Mouse (Mus musculus) mesoderm, embryonic 11.5 days (tissue): ENCODE results near the gene Arid1b.

Experiments
- DNase-seq: peaks from one replicate; pipeline ENCODE4 v3.0.0-alpha.2; 2012; ENCODE audit warnings: low read depth, low spot score

Arid1b gene

DNA sequence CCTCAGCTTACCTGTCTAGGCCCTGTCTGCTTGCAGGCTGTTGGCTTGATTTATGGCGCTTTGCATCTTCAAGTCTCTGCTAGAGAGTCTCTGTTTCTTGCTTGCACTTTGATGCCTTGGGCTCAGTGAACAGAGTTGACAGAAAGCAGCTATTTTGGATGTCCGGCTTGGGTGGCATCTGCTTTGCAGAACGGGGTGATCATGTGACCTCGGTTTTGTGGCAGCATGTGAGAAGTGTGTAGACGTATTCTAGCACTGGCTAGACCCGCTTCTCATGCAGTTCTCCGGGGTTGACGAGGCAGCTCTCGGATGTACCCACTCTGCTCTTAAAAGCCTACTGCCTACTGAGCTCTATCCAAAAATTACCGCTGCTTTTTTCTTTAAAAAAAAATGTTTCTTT lies 22.9 kb downstream of the Arid1b start:
- no peak for DNase-seq

DNA sequence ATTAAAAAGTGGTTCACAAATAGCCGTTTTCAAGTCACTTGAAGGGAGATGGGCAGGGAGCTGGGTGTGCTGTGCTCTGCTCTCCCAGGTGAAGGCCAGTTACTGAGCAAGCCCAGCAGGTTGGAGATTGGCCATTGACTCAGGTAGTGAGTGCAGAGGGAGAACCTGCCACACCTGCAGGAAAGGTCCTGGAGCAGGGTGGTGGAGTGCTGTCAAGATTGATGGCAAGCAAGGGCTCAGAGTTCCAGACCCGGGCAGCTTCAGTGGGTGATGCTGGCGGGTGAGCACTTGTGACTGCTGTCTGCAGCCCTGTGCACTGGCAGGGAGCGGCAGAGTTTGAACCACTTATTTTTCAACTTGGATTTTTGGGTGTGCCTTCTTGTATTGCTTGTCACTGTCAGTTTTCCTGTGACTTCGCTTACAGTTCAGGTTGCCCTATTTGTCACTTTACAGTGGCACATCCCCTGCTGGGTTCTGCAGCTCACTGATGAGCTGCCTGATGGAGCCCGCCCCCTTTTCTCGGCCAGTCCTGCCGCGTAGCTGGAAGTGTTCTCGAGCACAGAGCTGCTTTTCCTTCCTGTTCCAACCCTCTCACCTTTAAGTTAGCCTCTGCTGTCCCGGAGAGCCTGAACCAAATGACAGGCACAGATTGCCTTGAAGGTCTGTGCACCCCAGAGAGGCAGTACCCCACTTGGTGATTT lies 27.3 kb downstream of the Arid1b start:
- DNase-seq, result no peak

DNA sequence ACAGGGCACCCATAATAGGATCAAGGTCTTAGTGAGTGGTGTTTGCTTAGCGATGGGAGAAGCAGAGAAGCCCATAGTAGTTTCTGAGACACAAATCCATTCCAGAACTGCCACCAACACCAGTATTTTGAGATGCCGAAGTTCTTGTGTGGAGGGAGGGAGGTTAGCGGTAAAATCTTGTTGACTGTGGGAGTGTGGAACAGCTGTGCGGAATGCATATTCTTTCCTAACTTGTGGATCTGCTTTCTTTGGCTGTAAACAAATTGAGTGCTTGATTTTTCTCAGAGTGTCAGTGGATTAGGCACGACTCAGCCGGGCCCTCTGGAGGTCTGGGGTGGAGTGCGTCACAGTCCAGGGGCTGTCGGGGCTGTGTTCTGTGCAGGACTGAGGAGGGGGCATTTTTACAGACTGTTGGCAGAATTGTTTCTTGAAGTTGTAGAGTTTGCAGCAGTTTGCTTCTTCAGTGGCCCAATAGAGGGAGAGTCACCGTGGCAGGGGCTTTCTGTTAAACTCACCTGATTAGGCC lies 27.9 kb downstream of the Arid1b start:
- DNase-seq, result no peak

DNA sequence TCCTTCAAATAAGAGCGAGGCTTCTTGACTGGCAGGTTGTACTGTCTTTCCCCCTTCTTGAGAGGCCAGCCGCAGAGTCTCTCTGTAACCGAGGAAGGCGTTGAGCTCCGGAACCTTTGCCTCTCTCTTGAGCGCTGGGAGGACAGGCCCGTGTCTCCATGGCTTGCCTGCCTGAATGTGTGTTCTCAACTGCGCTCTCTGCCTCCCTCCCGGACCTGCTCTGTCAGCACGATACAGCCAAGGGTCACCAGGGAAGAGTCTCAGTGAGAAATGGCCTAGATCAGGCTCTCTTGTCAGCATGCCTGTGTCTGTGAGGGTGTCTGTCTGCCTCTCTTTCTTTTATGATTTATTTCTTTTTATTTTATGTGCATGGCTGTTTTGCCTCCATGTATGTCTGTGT lies 29.6 kb downstream of the Arid1b start:
- DNase-seq, result no peak

DNA sequence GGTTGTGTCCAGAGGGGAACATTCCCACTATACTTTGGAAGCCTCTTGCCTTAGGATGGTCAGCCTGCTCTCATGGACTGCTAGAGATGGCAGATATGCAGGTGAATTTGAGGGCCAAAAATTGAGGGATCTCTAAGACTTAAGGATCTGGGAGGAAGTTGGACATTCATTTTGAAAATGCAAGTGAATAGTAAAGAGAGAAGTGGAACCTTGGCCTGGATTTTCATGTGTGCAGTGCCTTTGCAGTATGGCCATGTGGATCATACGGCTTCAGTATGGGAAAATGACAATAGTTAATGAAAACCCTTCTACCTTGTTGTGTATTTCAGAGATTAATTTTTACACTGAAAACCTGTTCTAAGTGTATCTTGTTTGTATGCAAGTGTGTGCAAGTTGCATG lies 31.3 kb downstream of the Arid1b start:
- DNase-seq, result no peak

DNA sequence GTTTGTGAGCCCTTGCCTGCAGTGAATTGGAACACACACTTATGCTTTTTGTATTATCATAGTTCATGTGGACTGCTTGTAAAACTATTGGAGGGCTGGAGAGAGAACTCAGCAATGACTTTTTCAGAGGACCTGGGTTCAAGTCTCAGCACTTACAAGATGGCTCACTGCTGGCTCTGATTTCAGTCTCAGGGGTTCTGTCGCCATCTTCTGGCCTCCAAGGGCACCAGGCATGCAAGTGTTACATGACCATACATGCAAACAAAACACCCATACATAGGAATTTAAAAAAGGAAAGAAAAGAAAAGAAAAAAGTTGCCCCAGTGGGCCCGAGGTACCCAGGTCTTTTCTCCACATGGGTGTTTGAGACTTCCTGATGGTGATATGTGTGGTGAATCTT lies 32.4 kb downstream of the Arid1b start:
- no peak for DNase-seq

DNA sequence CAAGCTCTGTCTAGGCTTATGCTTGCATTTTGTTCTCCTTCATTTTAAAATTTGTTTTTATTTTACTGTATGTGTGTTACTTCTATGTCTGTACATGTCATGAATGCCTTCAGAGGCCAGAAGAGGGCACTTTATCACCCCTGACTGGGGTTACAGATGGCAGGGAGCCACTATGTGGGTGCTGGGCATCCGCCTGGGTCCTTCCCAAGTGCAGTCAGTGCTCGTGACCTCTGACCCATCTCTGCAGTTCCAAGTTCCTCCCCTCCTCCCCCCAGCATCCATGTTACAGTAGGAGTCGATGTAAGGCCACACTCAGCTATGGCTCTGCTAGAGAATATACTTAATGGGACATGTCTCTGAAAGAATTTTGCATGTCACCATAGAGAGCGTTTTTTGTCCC lies 35.0 kb downstream of the Arid1b start:
- no peak for DNase-seq

DNA sequence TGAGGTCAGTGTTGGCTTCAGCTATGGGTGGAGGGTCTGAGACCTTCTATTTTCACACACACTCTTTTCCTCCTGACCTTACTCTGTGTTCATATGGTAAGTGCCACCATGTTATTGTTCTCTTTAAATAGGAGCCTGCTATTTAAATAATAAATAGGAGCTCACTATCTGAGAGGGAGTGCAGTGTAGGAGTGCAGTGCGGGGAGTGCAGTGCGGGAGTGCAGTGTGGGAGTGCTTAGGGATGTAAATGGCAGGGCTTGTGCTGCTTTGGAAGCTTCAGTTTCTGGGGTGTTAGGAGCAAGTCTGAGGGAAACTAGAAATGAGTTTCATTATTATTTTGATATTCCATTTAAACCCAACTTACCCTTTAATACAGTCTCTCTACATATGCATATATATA lies 36.2 kb downstream of the Arid1b start:
- DNase-seq, result no peak

DNA sequence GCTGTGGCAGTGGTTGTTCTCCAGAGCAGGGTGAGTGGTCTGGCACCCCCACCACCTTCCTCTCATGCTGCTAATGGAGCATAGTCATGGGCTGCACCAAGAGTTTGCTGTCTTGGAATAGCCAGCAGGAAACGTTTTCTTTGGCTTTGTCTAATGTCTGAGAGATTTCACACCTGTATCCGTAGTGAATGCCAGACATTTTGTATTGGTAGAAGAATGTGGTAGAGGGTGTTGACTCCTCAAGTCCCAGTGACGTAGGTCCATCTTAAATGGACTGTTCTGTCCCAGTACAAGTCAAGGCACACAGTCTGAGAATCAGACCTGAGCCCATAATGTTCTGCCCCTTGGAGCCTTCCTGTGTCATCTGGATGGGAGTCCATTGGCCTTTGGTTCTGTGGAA lies 39.2 kb downstream of the Arid1b start:
- no peak for DNase-seq

DNA sequence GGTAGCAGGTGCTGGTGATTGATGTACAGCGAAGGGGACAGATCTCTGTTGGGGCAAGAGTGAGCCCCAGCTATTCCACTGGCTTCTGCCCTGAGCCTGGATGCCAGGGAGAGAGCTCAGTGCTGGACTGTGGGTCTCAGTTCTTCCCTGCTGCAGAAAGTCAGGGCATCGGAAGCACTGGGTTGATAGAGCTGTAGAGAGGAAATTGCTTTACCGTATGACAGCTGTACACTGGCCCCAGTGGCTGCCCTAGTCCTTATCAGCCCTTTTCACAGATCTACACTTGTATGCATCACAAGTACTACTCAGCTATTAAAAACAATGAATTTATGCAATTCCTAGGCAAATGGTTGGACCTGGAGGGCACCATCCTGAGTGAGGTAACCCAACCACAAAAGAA lies 40.1 kb downstream of the Arid1b start:
- DNase-seq, result no peak

DNA sequence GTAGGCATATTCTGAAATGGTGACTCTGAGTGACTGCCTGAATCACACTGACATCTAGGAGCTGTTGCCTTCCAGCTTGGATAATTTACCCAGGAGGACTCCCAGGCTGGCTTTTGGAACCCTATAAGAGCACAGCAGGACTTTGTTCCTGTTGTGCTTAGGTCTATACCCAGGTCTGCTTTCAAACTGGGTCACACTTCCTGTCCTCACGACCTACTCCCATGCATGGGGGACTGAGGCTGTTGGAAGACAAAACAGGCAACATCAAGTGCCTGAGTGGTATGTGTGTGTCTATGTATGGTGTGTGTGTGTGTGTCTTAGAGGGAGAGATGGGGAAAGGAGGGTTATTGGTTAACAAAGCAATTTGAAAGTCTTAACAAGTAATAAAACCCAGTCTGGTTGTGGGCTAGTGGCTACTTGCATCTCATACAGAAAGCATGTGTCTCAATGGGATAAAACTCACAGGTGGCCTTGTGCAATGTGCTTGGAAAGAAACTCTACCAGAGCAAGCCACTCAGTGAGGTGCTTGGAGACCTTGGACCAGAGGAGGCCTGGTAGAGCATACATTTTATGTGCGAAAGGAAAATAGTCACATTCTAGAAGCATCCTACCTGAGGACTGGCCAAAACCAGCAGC lies 42.2 kb downstream of the Arid1b start:
- no peak for DNase-seq

DNA sequence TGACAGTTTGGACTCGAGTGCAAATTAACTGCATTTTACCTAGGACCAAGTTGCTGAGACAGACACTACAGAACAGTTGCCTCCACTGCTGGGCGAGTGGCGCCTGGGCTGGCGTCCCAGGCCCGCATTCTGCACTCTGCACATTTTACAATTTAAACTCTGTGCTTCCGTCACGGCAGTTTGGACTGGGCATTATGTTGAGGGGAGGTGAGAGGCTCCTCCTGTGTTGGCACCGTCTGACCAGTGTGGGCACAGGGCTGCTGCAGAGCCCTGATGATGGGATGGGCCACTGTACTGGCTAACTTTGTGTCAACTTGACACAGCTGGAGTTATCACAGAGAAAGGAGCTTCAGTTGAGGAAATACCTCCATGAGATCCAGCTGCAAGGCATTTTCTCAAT lies 43.1 kb downstream of the Arid1b start:
- DNase-seq, result no peak

DNA sequence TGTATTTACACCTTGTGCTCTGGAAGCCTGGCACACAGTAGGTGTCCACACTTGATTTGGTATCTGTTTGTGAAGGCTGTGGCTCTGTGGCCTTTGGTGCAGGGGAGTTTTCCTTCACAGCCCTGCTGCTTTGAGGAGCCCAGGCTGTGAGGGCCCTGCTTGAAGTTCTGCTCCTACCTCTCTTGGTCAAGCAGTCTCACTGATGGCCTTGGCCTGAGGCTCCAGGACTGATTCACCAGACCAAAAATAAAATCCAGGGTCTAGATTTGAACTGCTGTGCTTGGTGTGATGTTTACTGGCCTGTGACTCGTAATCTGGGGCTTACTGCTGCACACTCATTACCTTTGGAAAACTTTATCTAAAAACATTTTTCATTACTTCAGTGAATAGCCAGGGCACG lies 45.7 kb downstream of the Arid1b start:
- no peak for DNase-seq

DNA sequence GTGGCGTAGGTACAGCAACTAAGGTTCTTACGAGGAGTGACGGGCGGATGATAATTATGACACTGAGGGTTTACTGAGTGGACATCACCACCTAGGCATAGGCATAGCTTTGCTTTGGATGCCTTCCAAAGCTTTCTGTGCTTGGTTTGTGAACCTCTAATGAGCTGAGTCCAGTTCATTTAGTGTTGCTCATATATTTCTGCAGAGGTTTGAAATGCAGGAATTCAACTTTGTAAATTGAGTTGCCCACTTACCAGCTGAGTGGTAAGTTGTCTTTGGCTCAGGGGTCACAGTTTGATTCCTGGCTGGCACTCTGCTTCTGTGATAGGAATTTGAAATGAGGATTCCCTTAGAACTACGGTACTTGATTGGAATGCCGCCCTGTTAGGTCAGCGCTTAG lies 49.7 kb downstream of the Arid1b start:
- no peak for DNase-seq

DNA sequence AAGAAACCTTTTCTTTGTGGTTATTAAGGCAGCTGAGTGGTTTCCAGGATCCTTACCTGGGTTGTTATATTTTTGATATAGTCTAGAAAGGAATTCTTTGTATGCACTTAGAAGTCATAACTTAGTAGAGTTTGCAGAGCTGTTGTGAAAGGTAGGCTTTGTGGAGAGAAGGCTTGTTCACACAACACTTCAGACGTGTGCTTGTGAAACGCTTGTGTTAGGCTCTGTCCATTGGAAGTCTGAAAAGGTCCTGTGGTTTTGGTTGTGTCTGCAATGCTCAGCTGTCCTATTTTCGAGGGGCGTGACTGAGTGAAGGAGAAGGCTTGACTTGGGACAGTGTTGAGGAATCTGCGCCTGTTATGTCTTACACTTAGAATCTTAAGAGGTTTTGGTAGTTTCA lies 51.5 kb downstream of the Arid1b start:
- DNase-seq, result no peak

DNA sequence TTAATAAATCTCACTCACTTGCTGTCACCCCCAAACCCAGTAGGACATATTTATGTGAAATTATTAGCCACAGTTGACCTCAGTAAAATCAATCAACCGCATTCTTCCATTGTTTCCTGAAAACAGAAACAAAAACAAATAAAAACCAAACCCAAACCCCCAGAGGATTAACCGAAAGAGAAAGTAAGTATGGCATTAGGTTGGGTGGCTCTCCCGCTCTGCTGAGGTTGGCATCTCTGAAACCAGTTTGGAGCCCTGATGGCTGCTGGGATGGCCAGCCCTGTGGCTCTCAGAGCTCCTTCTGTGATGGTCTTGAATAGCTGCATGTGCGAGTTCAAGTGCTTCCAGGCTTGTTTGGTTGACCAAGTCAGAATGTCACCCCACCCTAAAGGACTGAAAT lies 53.2 kb downstream of the Arid1b start:
- no peak for DNase-seq

DNA sequence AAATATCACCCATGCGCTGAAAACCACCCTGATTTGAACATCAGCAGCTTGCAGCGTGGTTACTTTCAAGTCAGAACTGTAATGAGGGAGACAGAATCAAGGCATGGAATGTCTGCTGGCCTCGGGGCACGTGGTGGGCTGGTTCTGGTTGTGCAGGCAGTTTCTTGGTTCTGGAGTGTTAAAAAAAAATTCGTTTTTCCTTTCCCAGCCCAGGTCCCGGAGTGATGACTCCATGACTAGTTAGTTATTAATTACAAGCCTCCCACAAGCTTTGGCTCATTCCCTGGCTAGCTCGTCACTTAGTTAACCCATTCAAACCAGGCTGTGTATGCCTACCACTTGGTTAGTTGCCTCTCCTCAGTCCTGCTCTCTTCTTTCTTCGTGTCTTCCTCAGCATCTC lies 56.1 kb downstream of the Arid1b start:
- no peak for DNase-seq

DNA sequence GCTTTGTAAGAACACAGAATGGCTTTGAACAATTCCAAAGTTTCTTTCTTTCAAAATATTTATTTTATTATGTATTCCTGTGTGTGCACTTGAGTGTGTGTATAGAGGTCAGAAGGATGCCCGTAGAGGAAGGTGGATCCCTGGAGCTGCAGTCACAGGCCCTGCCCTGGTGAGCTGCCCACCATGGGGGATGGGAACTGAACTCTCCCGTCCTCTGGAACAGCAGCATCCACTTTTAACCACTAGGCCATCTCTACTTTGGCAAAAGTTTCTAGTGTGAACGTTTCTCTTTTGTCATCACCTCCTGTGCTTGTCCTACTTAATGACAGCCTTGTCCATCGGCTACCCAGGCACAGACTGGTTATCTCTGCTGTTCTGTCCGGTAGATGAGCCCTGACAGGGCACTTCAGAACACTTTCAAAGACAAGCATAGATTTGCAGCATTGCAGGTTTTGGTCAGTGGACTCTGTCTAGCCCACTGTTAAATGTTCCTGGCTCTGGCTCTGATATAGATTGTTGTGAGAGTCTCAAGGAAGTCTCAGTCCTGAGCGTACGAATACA lies 56.9 kb downstream of the Arid1b start:
- DNase-seq, result no peak

DNA sequence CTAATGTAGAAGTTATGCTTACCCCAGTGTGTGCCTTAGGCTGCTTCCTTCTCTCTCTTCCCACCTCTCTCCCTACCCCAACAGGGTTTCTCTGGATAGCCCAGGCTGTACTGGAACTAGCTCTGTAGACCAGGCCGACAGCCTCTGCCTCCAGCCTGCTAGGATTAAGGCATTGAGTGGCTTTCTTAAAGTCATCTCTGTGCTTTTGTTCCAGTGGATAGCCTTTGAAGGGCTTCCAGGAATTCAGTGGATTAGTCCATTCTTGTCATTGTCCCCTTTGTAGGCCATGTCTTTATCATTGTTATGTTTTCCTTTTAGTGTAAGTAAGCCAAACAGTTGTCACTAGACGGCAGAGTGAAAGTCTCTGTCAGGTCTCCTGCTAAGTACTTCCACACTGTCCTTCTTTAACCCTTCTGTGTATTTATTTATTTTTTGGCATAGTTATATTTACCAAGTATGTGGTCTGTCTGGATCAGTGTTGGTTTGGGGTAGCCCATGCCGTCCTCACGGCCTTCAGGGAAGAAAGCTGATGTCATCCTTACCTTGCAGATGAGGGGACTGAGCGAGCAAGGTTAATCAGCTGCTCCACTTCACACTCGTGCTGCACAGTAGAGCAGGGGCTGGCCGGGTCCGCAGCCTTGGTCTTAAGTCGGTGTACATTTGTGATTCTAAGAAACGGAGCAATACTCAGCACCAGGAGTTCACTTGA lies 58.1 kb downstream of the Arid1b start:
- no peak for DNase-seq

DNA sequence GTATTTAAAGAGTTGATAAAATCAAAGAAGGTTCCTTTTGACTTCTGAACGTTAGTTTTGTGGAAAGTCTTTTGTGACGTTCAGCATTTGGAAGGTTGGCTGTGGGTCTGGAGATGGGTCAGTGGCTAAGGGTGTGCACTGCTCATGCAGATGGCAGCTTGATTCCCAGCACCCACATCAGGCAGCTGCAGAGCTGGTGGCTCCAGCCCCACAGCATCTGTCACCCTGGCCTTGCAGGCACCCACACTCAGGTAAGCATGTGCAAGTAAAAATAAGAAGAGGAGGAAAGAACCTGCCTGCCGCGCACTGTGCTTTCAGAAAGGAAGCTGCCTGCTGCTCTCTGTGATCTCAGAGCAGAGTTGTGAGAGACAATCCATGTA lies 58.7 kb downstream of the Arid1b start:
- no peak for DNase-seq

DNA sequence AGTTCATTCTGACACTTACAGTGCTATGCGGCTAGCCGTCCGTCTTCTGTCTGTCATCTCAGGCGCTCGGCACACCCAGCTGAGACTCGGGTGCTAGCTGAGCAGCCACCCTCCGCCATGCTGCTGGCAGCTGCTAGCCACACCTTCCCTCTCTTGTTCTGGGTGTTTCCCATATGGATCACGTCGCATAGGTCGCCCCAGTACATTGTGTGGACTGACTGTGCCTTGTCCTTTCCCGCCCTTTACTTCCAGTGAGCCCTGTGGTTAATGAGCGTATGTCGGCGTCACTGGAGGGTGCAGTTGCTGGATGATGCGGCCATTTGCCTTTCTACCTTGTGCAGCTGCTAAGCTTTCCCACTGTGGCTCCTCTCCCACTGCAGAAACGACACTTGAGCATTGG lies 59.1 kb downstream of the Arid1b start:
- DNase-seq, result no peak

DNA sequence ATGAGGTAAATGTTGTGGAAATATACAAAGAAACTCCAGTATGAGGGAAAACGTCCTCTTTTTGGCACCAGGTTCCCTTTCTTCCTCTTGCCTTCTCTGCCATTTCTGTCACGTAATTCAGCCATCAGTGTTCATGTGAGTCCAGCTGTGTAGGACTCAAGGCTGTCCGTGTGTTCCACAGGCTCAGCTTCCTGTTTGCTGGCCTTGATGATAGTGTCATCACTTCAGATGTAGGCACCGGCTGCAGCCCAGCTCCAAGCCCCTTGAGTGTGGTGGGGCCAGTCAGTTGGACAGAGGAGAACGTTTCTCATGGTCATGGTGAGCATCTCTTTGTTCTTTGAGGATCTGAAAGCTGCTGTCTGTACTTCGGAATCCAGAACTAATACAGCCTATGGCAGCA lies 61.3 kb downstream of the Arid1b start:
- DNase-seq, result no peak

DNA sequence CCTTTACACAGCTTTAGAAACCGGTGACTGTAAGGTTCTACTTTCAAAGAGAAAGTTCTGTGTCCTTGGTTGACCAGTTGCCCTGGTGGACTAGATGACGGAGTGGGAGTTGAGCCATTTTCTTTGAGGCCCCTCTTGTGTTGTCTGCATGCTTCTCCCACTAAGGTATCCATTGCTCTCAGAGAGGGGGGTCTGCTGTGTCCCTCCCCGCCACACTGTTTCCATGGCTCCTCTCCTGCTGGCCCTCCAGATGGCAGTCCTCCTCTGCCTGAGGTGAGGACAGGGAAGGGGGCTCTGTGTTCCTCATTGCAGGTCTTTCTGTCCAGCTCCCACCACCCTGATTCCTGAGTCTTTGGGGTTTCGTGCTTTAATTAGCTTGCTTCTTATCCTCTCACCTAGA lies 62.5 kb downstream of the Arid1b start:
- DNase-seq, result no peak
